Mouse (Mus musculus): ENCODE measurements at regions not wholly inside any gene's neighbourhood (a gene's known extent, or its start where the extent isn't known, plus 50 kb on each side); places are given as distances from the start of the nearest gene placed in this dataset.

DNA sequence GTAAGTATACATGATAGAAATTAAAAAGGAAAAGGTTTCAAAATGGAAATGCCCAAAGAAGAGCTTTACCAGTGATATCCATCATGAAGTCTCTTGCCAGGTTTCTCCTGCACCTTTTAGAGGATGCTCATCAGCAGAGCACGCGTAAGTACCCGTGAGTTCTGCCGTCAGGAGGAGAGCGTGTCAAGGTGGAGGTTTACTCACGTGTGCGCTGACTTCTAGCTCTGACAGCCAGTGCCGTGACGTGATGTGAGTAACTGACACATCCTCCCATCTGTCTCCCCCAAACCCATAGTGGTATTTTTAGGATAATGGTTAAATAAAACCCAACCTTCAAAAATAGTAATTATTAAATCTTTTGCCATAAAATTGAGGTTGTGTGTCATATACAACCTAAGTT, 55.3 kb downstream of the Adra2a start:
- Histone ChIP-seq H3K27ac (no peak overlapping the region), H3K9me3 (no peaks in the 10 kb centered on the region), H3K4me3 (no peak overlapping the region), H3K36me3 (no peaks in the 10 kb centered on the region), H3K27me3 (no peaks in the 10 kb centered on the region), H3K9ac (no peak overlapping the region), H3K4me2 (no peak overlapping the region), H3K4me1 (replicated peaks) (peaks cover 17% of the 10 kb centered on the region)
- 89% methylated on average over 9 of the region's 9 CpGs for WGBS
- ATAC-seq (ENCODE audit: low FRiP score) = no peak

DNA sequence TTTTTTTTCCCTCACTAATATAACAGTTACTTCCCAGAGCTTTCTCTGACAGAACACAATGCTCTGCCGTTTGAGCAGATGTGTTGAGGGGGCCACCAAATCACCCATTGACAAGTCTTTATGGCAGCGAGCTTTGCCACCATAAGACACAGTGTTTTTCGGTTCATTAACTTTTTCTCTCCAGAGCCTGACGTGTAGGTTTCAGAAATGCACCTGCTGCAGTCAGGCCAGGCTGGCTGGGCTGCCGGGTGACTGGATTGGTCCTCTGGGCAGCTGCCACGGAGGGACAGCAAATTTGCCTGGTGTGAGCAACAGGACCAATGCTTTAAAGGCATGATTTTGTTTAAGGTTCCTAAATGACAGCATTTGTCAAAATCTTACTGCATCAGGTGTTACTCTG, 55.8 kb downstream of the Adra2a start:
- Histone ChIP-seq H3K4me2 (no peak overlapping the region), H3K9me3 (no peaks in the 10 kb centered on the region), H3K36me3 (no peaks in the 10 kb centered on the region), H3K9ac (no peak overlapping the region), H3K27me3 (no peaks in the 10 kb centered on the region), H3K27ac (no peak overlapping the region), H3K4me1 (replicated peaks) (peaks cover 12% of the 10 kb centered on the region), H3K4me3 (no peak overlapping the region)
- ATAC-seq (ENCODE audit: low FRiP score) = no peak
- WGBS = 46% methylated on average over 6 of the region's 6 CpGs

DNA sequence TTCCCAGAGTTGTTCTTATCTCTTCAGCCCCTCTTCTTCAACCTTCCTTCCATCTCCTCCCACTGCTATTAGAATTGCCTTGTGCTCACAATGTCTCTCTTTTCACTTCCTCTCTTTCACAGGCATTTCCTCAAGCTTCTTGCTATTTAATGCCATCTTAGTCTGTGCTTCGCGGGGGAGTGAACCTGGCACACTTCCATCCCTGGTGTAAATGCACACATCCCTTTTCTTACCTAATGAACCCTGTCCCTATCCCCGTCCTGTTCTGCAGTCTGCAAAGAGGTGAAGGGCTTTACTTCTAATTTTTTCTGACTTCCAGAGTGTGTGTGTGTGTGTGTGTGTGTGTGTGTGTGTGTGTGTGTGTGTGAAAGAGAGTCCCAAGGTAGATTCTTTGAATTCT, 62.6 kb downstream of the Adra2a start:
- ATAC-seq (ENCODE audit: low FRiP score) = no peak
- WGBS = 70% methylated on average over 3 of the region's 3 CpGs
- Histone ChIP-seq H3K4me1 (replicated peaks) (peaks cover 14% of the 10 kb centered on the region), H3K36me3 (no peaks in the 10 kb centered on the region), H3K27ac (no peak overlapping the region), H3K4me2 (no peak overlapping the region), H3K27me3 (no peaks in the 10 kb centered on the region), H3K9me3 (peaks cover 4% of the 10 kb centered on the region; the same call in 1 of the 2 replicates), H3K9ac (no peak overlapping the region), H3K4me3 (no peak overlapping the region)

DNA sequence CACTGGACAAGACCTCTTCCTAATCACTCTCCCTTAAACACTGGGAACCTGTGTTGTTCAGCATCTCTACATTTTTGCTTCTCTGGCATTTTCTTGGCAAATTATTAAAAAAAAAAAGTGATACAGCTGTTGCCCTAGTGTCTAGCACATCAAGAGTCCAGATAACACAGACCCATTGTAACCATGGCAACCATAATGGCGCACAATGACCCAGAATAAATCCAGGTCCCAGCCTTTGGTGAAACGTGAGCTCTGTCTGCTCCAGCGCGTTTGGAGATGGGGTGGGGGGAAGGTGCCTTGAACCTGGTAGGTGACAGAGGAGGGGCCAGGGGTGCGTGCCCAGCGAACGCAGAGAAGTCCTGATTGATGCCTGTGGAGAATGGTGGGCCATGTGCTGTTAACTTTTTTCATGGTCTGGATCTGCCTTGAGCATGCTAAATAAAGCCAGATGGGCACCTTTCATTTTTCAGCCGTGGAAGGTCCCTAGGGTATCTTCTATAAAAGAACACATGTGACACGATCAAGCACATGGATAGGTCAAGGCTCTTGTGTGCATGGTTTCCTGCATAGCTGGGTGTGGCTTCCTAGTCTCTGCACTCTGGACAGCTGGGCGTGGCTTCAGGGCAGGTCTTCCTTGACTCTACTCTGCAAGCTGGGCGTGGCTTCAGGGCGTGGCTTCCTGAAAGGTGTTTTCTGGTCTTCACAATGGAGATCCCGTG, 63.3 kb downstream of the Adra2a start:
- 0 out of 2 replicates have a peak overlapping the region, but pooled peaks have one; percentile 19 for H3K4me2 ChIP-seq
- no peak overlapping the region for H3K9ac ChIP-seq
- no peak overlapping the region for H3K27ac ChIP-seq
- no peak overlapping the region for H3K4me3 ChIP-seq
- no peaks in the 10 kb centered on the region for H3K36me3 ChIP-seq
- ATAC-seq (ENCODE audit: low FRiP score) = peak; percentile 43; the same call in 1 of the 2 replicates
- peaks cover 4% of the 10 kb centered on the region; the same call in 1 of the 2 replicates for H3K9me3 ChIP-seq
- 37% methylated on average over 13 of the region's 13 CpGs for WGBS
- H3K4me1 ChIP-seq (replicated peaks) = peaks cover 14% of the 10 kb centered on the region
- no peaks in the 10 kb centered on the region for H3K27me3 ChIP-seq

DNA sequence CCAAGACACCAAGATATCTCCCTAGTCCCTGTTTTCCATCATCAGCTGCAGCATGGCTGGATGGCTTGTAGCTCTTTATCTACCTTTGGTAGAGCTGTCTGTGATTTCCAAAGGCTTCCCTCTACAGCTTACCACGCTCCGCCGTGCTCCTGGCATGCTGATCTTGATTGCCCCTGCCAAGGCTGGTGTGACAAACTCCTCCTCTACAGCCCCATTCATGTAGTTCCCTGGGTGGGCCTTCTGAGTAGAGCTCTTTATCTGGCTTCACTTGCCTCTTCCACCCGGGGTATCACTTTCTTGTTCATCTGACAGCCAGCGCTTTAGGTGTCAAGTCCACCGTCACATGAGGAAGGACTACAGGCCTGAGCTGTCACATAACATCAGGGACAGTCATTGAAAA, 66.1 kb downstream of the Adra2a start:
- H3K27ac ChIP-seq = no peak overlapping the region
- no peak overlapping the region for H3K4me3 ChIP-seq
- 0 out of 2 replicates have a peak, but pooled peaks cover 4% of the 10 kb centered on the region for H3K27me3 ChIP-seq
- H3K4me1 ChIP-seq (replicated peaks) = peaks cover 20% of the 10 kb centered on the region
- H3K4me2 ChIP-seq = no peak overlapping the region
- no peak overlapping the region for H3K9ac ChIP-seq
- WGBS = 93% methylated on average over 6 of the region's 6 CpGs
- ATAC-seq (ENCODE audit: low FRiP score) = no peak
- H3K36me3 ChIP-seq = no peaks in the 10 kb centered on the region
- peaks cover 4% of the 10 kb centered on the region; the same call in 1 of the 2 replicates for H3K9me3 ChIP-seq

DNA sequence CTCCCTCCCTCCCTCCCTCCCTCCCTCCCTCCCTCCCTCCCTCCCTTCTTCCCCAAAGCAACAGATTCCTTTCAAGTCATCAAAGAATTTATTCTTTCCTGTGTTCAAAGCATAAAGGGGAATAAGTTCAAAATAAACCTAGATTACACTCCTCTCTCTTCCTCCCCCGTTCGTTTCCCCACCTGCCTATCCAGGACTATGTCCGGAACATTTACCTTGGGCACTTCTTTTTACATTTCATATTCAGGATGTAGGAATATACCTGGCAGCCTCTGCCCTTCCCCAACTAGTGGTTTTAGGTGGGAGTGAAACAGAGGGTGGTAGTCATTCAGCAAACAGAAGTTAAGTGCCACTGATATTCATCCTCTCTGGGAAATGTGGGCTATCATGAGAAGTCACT, 68.7 kb downstream of the Adra2a start:
- H3K9ac ChIP-seq = no peak overlapping the region
- H3K9me3 ChIP-seq = peaks cover 4% of the 10 kb centered on the region; the same call in 1 of the 2 replicates
- no peaks in the 10 kb centered on the region for H3K36me3 ChIP-seq
- peaks cover 16% of the 10 kb centered on the region for H3K4me1 ChIP-seq (replicated peaks)
- no peak overlapping the region for H3K4me3 ChIP-seq
- H3K27me3 ChIP-seq = 0 out of 2 replicates have a peak, but pooled peaks cover 4% of the 10 kb centered on the region
- ATAC-seq (ENCODE audit: low FRiP score) = no peak
- H3K4me2 ChIP-seq = no peak overlapping the region
- 86% methylated on average over 3 of the region's 3 CpGs for WGBS
- no peak overlapping the region for H3K27ac ChIP-seq

DNA sequence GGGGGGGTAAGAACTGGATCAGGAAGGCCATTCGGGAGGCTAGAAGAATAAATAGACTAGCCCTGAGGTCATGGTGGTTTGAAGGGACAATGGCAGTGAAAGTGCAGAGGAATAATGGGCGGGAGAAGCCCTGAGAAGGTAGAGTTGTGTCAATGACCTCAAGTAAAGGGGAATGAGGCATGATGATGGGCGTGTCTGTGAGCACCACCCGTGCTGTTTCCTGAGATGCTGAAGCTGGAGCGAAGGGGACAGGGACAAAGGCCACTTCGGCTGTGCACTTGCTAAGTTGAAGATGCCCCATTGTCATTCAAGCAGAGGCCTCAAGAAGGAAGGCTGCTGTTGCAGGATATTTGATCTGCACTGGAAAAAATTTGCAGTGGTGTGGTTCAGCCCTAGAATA, 69.5 kb downstream of the Adra2a start:
- WGBS = 34% methylated on average over 6 of the region's 6 CpGs
- peaks cover 4% of the 10 kb centered on the region; the same call in 1 of the 2 replicates for H3K9me3 ChIP-seq
- H3K27me3 ChIP-seq = 0 out of 2 replicates have a peak, but pooled peaks cover 4% of the 10 kb centered on the region
- no peak for ATAC-seq (ENCODE audit: low FRiP score)
- H3K36me3 ChIP-seq = no peaks in the 10 kb centered on the region
- no peak overlapping the region for H3K4me2 ChIP-seq
- H3K9ac ChIP-seq = no peak overlapping the region
- no peak overlapping the region for H3K27ac ChIP-seq
- H3K4me3 ChIP-seq = no peak overlapping the region
- H3K4me1 ChIP-seq (replicated peaks) = peaks cover 16% of the 10 kb centered on the region

DNA sequence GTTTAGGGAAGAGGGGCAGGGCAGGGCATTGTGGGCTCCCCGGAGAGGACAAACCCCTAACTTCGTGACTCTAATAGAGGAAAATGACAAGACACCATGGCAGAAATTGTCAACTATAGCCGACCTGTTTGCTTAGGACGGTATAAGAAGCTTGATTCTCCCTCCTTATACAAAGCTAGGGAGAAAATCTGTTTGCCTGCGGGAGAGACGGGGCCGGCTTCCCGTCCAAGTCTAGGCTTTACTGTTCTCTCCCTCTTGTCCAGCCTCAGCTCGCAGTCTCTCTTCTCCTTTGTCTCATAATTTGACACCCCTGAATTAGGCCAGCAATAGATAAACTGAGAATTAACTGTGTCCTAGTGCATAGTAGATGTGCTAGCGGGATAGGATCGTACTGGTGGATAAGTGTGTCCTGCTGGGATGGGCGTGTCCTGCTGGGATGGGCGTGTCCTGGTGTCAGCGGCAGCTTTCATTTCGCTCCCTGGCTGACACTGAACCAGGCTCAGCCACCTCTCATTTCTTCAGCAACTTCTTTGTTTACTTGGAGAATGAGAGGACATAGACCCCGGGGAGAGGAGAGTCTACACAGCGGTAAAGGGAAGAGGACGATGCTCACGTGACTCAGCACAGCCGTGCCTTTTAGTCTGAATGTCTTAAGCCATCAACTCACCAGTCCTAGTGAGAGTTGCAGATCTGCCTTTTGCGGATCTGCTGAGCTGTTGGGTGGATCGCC, 70.8 kb downstream of the Adra2a start:
- Histone ChIP-seq H3K9ac (peak overlapping the region; percentile 46), H3K4me1 (replicated peaks) (peaks cover 16% of the 10 kb centered on the region), H3K4me3 (peak overlapping the region; percentile 43), H3K36me3 (no peaks in the 10 kb centered on the region), H3K9me3 (peaks cover 4% of the 10 kb centered on the region; the same call in 1 of the 2 replicates), H3K27me3 (0 out of 2 replicates have a peak, but pooled peaks cover 4% of the 10 kb centered on the region), H3K27ac (no peak overlapping the region), H3K4me2 (peak overlapping the region; percentile 55)
- ATAC-seq (ENCODE audit: low FRiP score) = peak; percentile 83
- WGBS = 8% methylated on average over 22 of the region's 22 CpGs

DNA sequence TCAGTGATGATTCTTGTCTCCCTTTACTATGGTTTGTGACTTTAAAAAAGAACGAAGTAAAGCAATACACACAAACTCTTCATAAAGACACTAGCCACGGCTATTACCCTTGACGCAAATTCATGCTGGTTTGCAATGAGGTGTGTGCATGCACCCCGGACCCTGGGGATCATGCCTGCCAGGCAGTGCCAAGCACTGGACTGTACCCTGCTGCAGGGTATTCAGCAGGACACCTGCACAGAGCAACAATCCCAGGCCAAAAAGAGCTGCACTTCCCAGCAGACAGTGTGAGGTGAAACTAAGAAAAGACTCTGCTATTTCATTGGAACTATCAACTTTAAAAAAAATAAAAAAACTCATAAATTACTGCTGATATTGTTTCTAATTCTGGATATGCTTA, 71.4 kb downstream of the Adra2a start:
- Histone ChIP-seq H3K4me2 (peak overlapping the region; percentile 55), H3K27me3 (0 out of 2 replicates have a peak, but pooled peaks cover 4% of the 10 kb centered on the region), H3K4me1 (replicated peaks) (peaks cover 16% of the 10 kb centered on the region), H3K36me3 (no peaks in the 10 kb centered on the region), H3K27ac (no peak overlapping the region), H3K9me3 (no peaks in the 10 kb centered on the region), H3K4me3 (peak overlapping the region; percentile 43), H3K9ac (peak overlapping the region; percentile 46; the same call in 1 of the 2 replicates)
- WGBS = 20% methylated on average over 4 of the region's 4 CpGs
- ATAC-seq (ENCODE audit: low FRiP score) = 0 out of 2 replicates have a peak, but pooled peaks have one; percentile 52

DNA sequence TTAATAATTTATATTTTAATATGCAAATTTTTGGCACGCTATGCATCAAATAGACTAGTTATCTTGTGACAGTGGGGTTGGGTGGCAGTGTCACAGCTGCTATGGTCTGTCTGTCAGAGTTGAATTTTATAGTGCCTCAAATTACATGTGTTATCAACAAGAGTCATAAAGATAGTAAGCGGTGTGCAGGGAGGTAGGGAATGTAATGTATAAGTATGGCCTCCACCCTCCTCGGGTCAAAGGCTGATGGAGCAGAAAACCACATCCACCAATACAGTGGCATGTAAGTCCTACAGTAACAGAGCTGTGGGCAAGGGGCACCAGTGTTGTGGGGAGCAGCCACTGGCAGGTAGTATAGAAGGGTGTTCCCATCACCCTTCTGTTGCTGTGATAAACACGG, 72.9 kb downstream of the Adra2a start:
- 73% methylated on average over 4 of the region's 4 CpGs for WGBS
- peaks cover 16% of the 10 kb centered on the region for H3K4me1 ChIP-seq (replicated peaks)

DNA sequence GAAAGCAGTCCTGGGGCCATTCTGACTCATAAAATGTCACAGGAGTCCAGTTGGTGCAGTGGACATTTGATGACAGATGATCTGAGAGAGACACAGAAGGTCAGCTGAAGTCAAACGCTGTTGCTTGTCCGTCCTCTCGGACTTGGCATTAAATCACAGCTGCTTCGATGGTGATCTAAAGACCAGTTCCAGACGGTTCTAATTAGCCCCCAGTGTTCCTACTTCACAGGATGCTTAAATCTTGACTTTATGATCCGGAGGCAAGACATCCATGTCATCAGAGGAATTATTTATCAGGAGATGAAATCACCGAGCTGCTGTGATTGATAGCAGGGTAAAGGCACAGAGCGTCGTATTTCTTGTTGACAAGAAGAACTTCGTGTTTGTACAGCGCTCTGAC, 73.7 kb downstream of the Adra2a start:
- Histone ChIP-seq H3K27me3 (0 out of 2 replicates have a peak, but pooled peaks cover 4% of the 10 kb centered on the region), H3K9ac (no peak overlapping the region), H3K27ac (no peak overlapping the region), H3K4me1 (replicated peaks) (peaks cover 16% of the 10 kb centered on the region), H3K9me3 (no peaks in the 10 kb centered on the region), H3K36me3 (no peaks in the 10 kb centered on the region), H3K4me3 (no peak overlapping the region), H3K4me2 (no peak overlapping the region)
- 68% methylated on average over 11 of the region's 11 CpGs for WGBS
- no peak for ATAC-seq (ENCODE audit: low FRiP score)

More for the DNA sequence above, 72.9 kb downstream of the Adra2a start:
- H3K27ac ChIP-seq = no peak overlapping the region
- no peak overlapping the region for H3K4me3 ChIP-seq
- no peak overlapping the region for H3K9ac ChIP-seq
- H3K27me3 ChIP-seq = 0 out of 2 replicates have a peak, but pooled peaks cover 4% of the 10 kb centered on the region
- no peaks in the 10 kb centered on the region for H3K36me3 ChIP-seq
- no peak for ATAC-seq (ENCODE audit: low FRiP score)
- no peak overlapping the region for H3K4me2 ChIP-seq
- H3K9me3 ChIP-seq = no peaks in the 10 kb centered on the region

DNA sequence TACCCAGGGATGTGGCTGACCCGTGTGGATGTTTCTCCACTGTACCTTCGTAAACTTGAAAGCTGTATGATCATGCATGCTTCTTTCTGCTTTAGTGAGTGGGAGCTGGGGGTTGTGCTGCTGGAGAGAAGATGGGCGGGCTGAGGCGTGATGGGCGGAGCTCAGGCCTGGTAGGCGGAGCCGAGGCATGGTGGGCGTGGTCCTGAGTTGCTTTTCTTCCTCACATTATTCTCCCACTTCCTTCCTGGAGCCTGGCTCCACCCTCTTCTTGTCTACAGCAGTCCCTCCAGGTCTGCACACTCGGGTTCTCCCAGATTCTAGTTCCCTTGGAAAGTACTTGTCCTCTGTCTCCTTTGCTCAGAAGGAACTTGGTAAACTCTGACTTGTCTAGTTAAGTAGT, 79.6 kb downstream of the Adra2a start:
- Histone ChIP-seq H3K27ac (no peak overlapping the region), H3K4me3 (no peak overlapping the region), H3K4me2 (no peak overlapping the region), H3K9ac (no peak overlapping the region), H3K27me3 (no peaks in the 10 kb centered on the region), H3K9me3 (no peaks in the 10 kb centered on the region), H3K4me1 (replicated peaks) (no peaks in the 10 kb centered on the region), H3K36me3 (no peaks in the 10 kb centered on the region)
- 83% methylated on average over 9 of the region's 9 CpGs for WGBS
- no peak for ATAC-seq (ENCODE audit: low FRiP score)
